Mouse (Mus musculus) mouse embryonic stem cell (cell line): ENCODE data around the gene Abhd12.

Experiments
- in situ Hi-C, 2 experiments: fragments of 300-500 bp; cut with MboI; formaldehyde crosslinking; loops; 1 replicate in 1 of 2; 3 replicates in 1 of 2; pipeline ENCODE4 v1.14.3; 2019 to 2020; ENCODE audit warnings: low sequenced_read_pairs in 2 of 2, low pct_unique_long_range_greater_than_20kb in 1 of 2, mixed read lengths in 1 of 2; ENCODE audit not compliant: unreplicated experiment in 1 of 2

Gene Abhd12

GRCm38 (mm10) chr2:150867021-150867420 lies 37.5 kb downstream of the Abhd12 start:
- in situ Hi-C loops: no loop called here

GRCm38 (mm10) chr2:150861128-150861527 lies 43.4 kb downstream of the Abhd12 start:
- in situ Hi-C loops: no loop called here

- in situ Hi-C loops: no loop called here
These were observed 44.7 kb downstream of the Abhd12 start for GRCm38 (mm10) chr2:150859709-150860470.

- in situ Hi-C loops: no loop called here
These were observed 45.6 kb downstream of the Abhd12 start for GRCm38 (mm10) chr2:150858724-150859487.

GRCm38 (mm10) chr2:150855186-150855585 lies 49.4 kb downstream of the Abhd12 start:
- in situ Hi-C loops: no loop called here

- in situ Hi-C loops: no loop called here
These were observed 53.3 kb downstream of the Abhd12 start for GRCm38 (mm10) chr2:150851251-150851650.

- in situ Hi-C loops: no loop called here
These were observed 57.0 kb downstream of the Abhd12 start for GRCm38 (mm10) chr2:150847436-150847995.

- in situ Hi-C loops: no loop called here
These were observed 59.7 kb downstream of the Abhd12 start for GRCm38 (mm10) chr2:150844798-150845197.

- in situ Hi-C loops: no loop called here
These were observed 62.5 kb downstream of the Abhd12 start for GRCm38 (mm10) chr2:150842049-150842461.

- in situ Hi-C loops: no loop called here
These were observed 63.4 kb downstream of the Abhd12 start for GRCm38 (mm10) chr2:150841109-150841508.

- in situ Hi-C loops: loop anchor here in 1 of 2 experiments (10.0 kb wide), 1 partner anchor 165 kb away; no protein-coding TSS in a partner anchor
These were observed 64.7 kb downstream of the Abhd12 start for GRCm38 (mm10) chr2:150839686-150840471.

GRCm38 (mm10) chr2:150837781-150838180 lies 66.8 kb downstream of the Abhd12 start:
- in situ Hi-C loops: loop anchor here in 1 of 2 experiments (10.0 kb wide), 1 partner anchor 167 kb away; no protein-coding TSS in a partner anchor

GRCm38 (mm10) chr2:150836906-150837305 lies 67.6 kb downstream of the Abhd12 start:
- in situ Hi-C loops: loop anchor here in 1 of 2 experiments (10.0 kb wide), 1 partner anchor 168 kb away; no protein-coding TSS in a partner anchor

GRCm38 (mm10) chr2:150835975-150836374 lies 68.6 kb downstream of the Abhd12 start:
- in situ Hi-C loops: loop anchor here in 1 of 2 experiments (10.0 kb wide), 1 partner anchor 169 kb away; no protein-coding TSS in a partner anchor

GRCm38 (mm10) chr2:150834616-150835015 lies 69.9 kb downstream of the Abhd12 start:
- in situ Hi-C loops: loop anchor here in 1 of 2 experiments (10.0 kb wide), 1 partner anchor 170 kb away; no protein-coding TSS in a partner anchor

GRCm38 (mm10) chr2:150832029-150832428 lies 72.5 kb downstream of the Abhd12 start:
- in situ Hi-C loops: loop anchor here in 1 of 2 experiments (10.0 kb wide), 1 partner anchor 173 kb away; no protein-coding TSS in a partner anchor

GRCm38 (mm10) chr2:150830911-150831441 lies 73.6 kb downstream of the Abhd12 start:
- in situ Hi-C loops: loop anchor here in 1 of 2 experiments (10.0 kb wide), 1 partner anchor 174 kb away; no protein-coding TSS in a partner anchor

- in situ Hi-C loops: loop anchor here in 1 of 2 experiments (10.0 kb wide), 1 partner anchor 175 kb away; no protein-coding TSS in a partner anchor
These were observed 74.5 kb downstream of the Abhd12 start for GRCm38 (mm10) chr2:150830011-150830410.
